Mouse (Mus musculus): ENCODE measurements around the gene Bud31. TPM values are rescaled to one million over a fixed set of nuclear protein-coding genes. Genes with fewer than 3 reads are reported as not detected.
"Not testable (repeated sequence)": the region's sequence is repeated elsewhere in the genome, so short reads cannot be mapped to it uniquely, and the experiment has no call there.

Gene Bud31
- total RNA-seq, 2 experiments from 2014 or later = 80.9 to 82.5 TPM

DNA sequence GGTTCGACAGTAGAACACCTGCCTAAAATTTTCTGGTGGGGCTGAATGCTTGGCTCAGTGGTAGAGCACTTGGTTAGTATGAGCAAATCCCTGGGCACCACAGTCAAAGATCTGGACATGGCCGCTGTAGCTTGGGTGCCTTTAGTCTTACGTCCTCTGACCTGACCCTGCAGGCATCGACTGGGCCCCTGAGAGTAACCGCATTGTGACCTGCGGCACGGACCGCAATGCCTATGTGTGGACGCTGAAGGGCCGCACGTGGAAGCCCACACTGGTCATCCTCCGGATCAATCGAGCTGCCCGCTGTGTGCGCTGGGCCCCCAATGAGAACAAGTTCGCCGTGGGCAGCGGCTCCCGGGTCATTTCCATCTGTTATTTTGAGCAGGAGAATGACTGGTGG, 16.8 kb upstream of the Bud31 start:
- DNase-seq (ENCODE audit: low spot score in 2 of 2) = no peak

GRCm38 (mm10) chr5:145126580-145126979, 13.6 kb upstream of the Bud31 start:
- no peak for DNase-seq (ENCODE audit: low spot score in 2 of 2)

- DNase-seq (ENCODE audit: low spot score in 2 of 2) = no peak
Observed at GRCm38 (mm10) chr5:145129124-145129523, 11.0 kb upstream of the Bud31 start.

DNA sequence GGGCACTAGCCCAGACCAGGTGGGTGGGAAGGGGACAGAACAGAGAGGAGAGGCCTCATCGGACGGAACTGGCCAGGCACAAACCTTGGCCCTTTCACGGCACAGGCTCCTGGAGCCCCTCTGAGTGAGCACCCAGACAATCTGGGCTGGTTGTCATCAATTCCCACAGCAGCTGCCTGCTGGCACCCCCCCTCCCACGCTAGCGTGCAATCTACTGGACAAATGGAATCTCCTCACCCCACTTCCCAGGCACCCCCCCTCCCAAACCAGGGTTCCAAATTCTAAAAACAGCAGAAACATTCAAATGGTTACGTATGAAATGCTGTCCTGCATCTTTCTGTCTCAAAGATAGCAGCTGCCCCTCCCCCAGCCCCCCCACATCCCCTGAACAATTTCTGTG, 10.4 kb upstream of the Bud31 start:
- DNase-seq (ENCODE audit: low spot score in 2 of 2) = not testable (repeated sequence)

DNA sequence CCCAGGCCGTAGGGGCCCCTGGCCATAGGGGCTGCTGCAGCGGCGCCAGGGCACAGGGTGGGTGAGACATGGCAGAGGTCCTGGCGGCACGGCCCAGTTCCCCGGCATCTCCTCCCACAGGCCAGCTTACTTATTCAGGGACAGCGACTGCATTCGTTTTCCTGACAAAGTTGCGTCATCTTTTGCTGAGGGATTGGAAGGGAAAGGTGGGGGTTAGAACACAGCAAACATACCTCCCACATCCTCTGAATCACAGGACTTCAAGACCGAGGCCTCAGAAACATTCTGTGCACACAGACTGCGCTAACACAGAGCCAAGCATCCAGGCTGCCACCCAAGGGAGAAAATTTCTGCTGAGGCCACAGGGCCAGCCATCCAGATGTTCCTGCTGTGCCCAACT, 10.0 kb upstream of the Bud31 start:
- DNase-seq (ENCODE audit: low spot score in 2 of 2) = no peak

GRCm38 (mm10) chr5:145130995-145131394, 9.2 kb upstream of the Bud31 start:
- no peak for DNase-seq (ENCODE audit: low spot score in 2 of 2)

DNA sequence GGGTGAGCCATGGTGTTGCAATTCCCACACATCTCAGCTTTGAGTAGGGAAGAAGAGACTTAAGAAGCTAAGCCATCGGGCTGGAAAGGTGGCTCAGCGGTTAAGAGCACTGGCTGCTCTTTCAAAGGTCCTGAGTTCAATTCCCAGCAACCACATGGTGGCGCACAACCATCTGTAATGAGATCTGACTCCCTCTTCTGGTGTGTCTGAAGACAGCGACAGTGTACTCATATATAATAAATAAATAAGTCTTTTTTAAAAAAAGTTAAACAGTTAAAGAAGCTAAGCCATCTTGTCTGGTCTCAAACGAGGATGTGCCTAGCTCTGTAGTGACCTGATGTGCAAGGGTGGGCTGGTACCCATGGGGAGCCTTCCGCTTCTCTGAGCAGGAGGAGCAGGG, 6.9 kb upstream of the Bud31 start:
- not testable (repeated sequence) for DNase-seq (ENCODE audit: low spot score in 2 of 2)

DNA sequence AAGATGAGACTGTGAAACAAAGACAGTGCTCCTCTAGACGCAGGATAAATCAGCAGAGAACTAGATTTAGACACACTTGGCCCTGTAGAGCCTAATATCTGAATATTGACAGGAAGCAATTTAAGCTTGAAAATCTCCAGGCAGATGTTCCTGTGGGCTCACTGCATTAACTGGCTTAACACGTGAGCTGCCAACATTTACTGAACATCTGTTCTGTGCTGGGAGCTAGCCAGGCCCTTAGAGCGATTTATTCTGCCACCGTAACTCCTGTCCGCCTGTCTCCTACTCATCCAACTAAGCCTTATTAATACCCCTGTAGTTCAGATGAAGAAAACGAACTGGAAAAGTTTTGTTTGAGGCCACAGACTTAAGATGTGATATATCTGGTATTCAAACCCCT, 1.3 kb upstream of the Bud31 start:
- DNase-seq (ENCODE audit: low spot score in 2 of 2) = no peak

GRCm38 (mm10) chr5:145140611-145141010, 449 bp downstream of the Bud31 start:
- DNase-seq (ENCODE audit: low spot score in 2 of 2) = no peak

DNA sequence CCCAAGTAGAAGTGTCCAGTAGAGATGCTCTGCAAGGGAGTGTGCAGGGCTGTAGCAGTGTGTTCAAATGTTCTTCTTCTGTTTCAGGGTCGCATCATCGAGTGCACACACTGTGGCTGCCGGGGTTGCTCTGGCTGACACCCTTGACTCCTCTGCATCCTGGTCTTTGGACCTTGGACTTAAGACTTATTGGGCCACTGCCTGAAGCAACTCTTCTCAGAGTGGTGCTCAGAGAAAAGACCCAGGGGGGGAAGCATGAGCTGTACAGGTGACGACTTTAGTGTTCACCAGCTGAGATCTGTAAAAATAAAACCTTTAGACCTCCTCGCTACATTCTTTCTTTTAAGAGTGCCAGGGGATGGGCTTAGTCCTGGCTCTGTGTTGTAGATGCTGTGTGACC, 7.6 kb downstream of the Bud31 start:
- no peak for DNase-seq (ENCODE audit: low spot score in 2 of 2)

DNA sequence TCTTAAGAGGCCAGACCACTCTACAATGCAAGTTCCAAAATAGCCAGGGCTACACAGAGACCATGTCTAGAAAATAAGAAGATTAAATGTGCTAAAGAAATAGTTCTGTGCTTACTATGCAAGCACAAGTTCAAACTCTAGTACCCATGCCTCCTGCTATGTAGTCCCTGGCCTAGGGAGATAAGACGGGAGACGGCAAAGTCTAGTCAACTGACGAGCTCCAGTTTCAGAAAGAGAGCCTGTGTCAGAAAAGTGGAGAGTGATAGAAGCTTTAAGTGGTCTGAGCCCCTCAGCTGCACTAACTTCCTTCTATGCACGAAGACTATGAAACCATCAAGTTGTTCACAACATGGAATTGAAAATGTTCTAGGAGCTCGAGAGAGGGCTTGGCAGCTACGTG, 9.1 kb downstream of the Bud31 start:
- DNase-seq (ENCODE audit: low spot score in 2 of 2) = no peak

GRCm38 (mm10) chr5:145152690-145153089, 12.5 kb downstream of the Bud31 start:
- no peak for DNase-seq (ENCODE audit: low spot score in 2 of 2)

DNA sequence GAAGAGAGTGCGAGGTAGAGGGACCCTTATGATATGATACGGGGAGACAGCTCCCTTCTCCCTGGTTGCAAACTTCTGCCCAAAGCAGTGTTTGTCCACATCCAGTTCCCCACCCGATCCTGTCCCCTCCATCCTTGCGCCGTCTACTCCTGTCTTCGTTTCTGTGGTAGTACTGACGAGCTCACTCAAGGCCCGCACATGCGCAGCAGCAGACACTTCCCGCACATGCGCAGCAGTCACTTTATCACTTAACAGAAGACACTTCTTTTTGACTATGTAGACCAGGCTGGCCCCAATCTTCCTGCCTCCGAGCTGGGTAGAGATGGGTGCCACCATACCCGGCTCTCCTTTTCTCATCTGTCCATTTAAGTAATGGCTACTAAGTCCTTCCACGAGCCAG, 21.2 kb downstream of the Bud31 start:
- DNase-seq (ENCODE audit: low spot score in 2 of 2) = no peak

GRCm38 (mm10) chr5:145164710-145165109, 24.5 kb downstream of the Bud31 start:
- no peak for DNase-seq (ENCODE audit: low spot score in 2 of 2)

DNA sequence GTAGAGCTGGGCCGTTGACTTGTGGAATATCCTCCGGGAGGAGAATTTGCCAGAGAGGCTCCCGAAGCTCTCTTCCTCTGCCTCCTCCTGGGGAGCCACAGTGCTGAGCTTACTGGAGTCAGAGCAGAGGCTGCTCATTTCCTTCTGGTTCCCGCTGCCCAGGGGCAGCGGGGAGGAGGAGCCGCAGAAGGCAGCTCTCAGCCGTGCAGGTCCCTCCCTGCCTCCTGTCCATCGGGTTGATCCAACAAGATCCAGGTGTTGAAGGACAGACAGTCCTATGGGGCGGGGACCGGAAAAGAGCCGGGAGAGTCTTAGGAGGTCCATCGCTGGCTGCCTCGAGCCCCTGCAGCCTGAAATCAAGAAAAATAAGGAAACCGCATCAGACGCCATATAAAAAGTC, 25.0 kb downstream of the Bud31 start:
- DNase-seq (ENCODE audit: low spot score in 2 of 2) = no peak

- peak; percentile 90 to 99 for DNase-seq (ENCODE audit: low spot score in 2 of 2)
Observed at GRCm38 (mm10) chr5:145166536-145167305, 26.6 kb downstream of the Bud31 start, which contains the start of the genes Ptcd1 and Cpsf4. Gene Ptcd1, minus strand, starts transcription at chr5:145167108. Gene Cpsf4, plus strand, starts transcription at chr5:145167213.

DNA sequence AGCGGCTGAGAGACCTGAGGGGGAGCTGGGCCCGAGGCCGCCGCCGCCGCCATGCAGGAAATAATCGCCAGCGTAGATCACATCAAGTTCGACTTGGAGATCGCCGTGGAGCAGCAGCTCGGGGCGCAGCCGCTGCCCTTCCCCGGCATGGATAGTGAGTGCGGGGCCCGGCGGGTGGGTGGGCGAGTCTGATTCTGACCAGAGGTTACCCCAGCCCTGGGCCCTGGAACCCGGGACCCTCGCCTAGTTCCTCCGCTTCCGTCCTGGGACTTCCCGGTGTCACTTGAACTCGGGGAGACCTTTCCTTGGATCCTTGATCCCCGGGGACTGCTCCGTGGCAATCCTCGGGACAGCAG, 27.1 kb downstream of the Bud31 start:
- DNase-seq (ENCODE audit: low spot score in 2 of 2) = peak; percentile 35 to 36

GRCm38 (mm10) chr5:145178461-145178980, 38.4 kb downstream of the Bud31 start:
- DNase-seq (ENCODE audit: low spot score in 2 of 2) = no peak

DNA sequence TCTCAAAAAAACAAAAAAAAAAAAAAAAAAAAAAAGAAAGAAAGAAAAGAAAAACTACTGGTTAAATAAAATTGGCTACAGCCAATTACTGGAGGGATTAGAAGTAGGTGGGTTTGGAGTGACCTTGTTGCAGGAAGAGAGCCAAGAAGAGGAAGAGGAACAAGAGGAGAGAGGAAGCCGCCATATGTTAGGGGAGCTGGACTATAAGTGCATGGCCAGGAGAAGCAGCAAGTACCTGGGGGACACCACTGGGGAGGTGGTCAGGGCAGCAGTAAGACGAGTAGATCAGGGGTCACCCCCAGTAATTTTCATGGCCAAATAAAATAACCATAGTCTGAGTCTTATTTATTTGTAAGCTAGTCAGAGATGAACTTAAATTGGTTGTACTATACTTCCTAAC, 45.1 kb downstream of the Bud31 start:
- DNase-seq (ENCODE audit: low spot score in 2 of 2) = no peak

DNA sequence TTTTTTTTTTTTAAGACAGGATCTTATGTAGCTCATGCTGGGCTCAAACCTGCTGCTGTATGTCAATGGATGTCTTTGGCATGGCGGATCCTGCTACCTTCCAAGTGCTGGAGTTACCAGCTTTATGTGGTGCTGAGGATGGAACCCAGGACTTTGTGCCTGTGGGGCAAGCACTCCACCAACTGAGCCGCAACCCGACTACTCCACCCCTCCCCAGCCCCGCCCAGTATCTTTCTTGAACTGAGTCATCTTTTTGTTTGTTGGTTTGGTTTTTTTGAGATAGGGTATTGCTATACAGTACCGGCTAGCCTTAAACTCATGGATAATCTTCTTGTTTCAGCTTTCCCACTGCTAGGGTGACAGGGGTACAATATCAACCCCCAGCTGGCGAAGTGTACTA, 49.3 kb downstream of the Bud31 start:
- DNase-seq (ENCODE audit: low spot score in 2 of 2) = no peak

- DNase-seq (ENCODE audit: low spot score in 2 of 2) = no peak
Observed at GRCm38 (mm10) chr5:145190373-145190772, 50.2 kb downstream of the Bud31 start.

- DNase-seq (ENCODE audit: low spot score in 2 of 2) = peak; percentile 80 to 91
Observed at GRCm38 (mm10) chr5:145190875-145191798, 51.0 kb downstream of the Bud31 start.

All from gastrocnemius, postnatal 4 days (tissue).